Mouse (Mus musculus): ENCODE results near the gene Acan. TPM values are rescaled to one million over a fixed set of nuclear protein-coding genes. Genes with fewer than 3 reads are reported as not detected.

Gene Acan
- polyA plus RNA-seq, 1 experiment from 2014 or later: 0.26 TPM

GRCm38 (mm10) chr7:79147011-79147837 is 93.9 kb downstream of the Acan start:
- 56% methylated on average over 12 of the region's 12 CpGs for WGBS
- no peak for DNase-seq (ENCODE audit: extremely low spot score, low spot score)

GRCm38 (mm10) chr7:79147931-79148653 is 94.8 kb downstream of the Acan start:
- peaks cover 32% of the 10 kb centered on the region for H3K4me1 ChIP-seq
- DNase-seq (ENCODE audit: extremely low spot score, low spot score): peak; percentile 35
- H3K36me3 ChIP-seq (replicated peaks): peaks cover 23% of the 10 kb centered on the region
- H3K9me3 ChIP-seq: no peaks in the 10 kb centered on the region
- peak overlapping the region; percentile 75 for H3K4me3 ChIP-seq
- WGBS: under 1% methylated on average over 20 of the region's 20 CpGs
- peak overlapping the region; percentile 89 for H3K27ac ChIP-seq
- peaks cover 7% of the 10 kb centered on the region for H3K27me3 ChIP-seq (ENCODE audit: poor library complexity, severe bottlenecking)

More at GRCm38 (mm10) chr7:79147011-79147837, 93.9 kb downstream of the Acan start:
- Histone ChIP-seq H3K4me3 (peak overlapping the region; percentile 75), H3K9me3 (no peaks in the 10 kb centered on the region), H3K27me3 (ENCODE audit: poor library complexity, severe bottlenecking) (peaks cover 7% of the 10 kb centered on the region), H3K27ac (peak overlapping the region; percentile 89; the same call in 1 of the 2 replicates), H3K4me1 (peaks cover 32% of the 10 kb centered on the region), H3K36me3 (replicated peaks) (peaks cover 31% of the 10 kb centered on the region)

DNA sequence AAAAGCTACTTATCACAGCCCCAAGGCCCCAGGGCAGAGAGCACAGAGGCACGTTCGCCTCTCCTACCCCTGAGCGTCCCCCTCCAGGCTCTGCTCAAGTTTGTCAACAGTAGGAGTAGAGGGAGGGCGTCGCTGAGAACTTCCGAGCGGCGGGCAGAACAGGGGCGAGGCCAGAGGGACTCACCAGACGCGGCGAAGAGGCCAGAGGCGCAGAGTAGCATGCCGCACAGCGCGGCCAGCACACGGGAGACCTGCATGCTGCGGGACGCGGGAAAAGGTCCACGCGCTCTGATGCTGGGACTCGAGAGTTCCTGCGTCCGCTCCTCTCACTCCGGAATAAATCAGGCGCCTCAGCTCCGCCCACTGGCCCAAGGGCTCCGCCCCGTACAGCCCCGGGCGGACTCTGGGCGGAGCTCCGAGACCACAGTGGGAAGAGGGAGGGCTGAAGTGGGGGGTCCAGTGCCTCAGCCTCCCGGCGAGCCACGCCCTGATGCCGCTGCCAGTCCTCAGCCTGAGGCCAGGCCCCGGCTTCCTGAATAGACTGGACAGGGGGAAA is 95.5 kb downstream of the Acan start, which contains the start of gene Mfge8:
Mfge8 (minus strand) TSS at position 350 of the 556 bp plus-strand sequence.
- H3K4me1 ChIP-seq: peaks cover 32% of the 10 kb centered on the region
- H3K27ac ChIP-seq: peak within 1 kb of the TSS; percentile 89

GRCm38 (mm10) chr7:79149522-79149921 is 96.2 kb downstream of the Acan start:
- DNase-seq (ENCODE audit: extremely low spot score, low spot score): no peak
- 74% methylated on average over 6 of the region's 6 CpGs for WGBS
- Histone ChIP-seq H3K36me3 (replicated peaks) (peaks cover 8% of the 10 kb centered on the region), H3K9me3 (no peaks in the 10 kb centered on the region), H3K4me1 (peaks cover 32% of the 10 kb centered on the region), H3K27me3 (ENCODE audit: poor library complexity, severe bottlenecking) (peaks cover 7% of the 10 kb centered on the region), H3K4me3 (no peak overlapping the region), H3K27ac (no peak overlapping the region)

More for the DNA sequence above, 95.5 kb downstream of the Acan start, which contains the start of gene Mfge8:
- Histone ChIP-seq H3K9me3 (no peaks in the 10 kb centered on the region), H3K27me3 (ENCODE audit: poor library complexity, severe bottlenecking) (peaks cover 7% of the 10 kb centered on the region), H3K36me3 (replicated peaks) (peaks cover 16% of the 10 kb centered on the region), H3K4me3 (peak within 1 kb of the TSS; percentile 75)
- WGBS: 0% methylated on average over 39 of the region's 39 CpGs
- DNase-seq (ENCODE audit: extremely low spot score, low spot score): peak; percentile 87

- no peak overlapping the region for H3K4me3 ChIP-seq
- no peak overlapping the region for H3K27ac ChIP-seq
- no peaks in the 10 kb centered on the region for H3K9me3 ChIP-seq
- no peaks in the 10 kb centered on the region for H3K36me3 ChIP-seq (replicated peaks)
- H3K27me3 ChIP-seq (ENCODE audit: poor library complexity, severe bottlenecking): no peaks in the 10 kb centered on the region
- no peak for DNase-seq (ENCODE audit: extremely low spot score, low spot score)
- no peaks in the 10 kb centered on the region for H3K4me1 ChIP-seq
- WGBS: 75% methylated on average over 1 of the region's 1 CpGs
Measured at GRCm38 (mm10) chr7:79159406-79159805, 106.1 kb downstream of the Acan start.

Other genes with a start within 250 kb of the Acan start
- 23.4 and 24.2 TPM in 2 replicates for gene Det1, start 206.2 kb upstream of the Acan start, polyA plus RNA-seq (2016; fragmentation: Nextera tagmentation; extraction: Ambion mirVana)
- gene Aen, start 157.6 kb upstream of the Acan start, polyA plus RNA-seq (2016; fragmentation: Nextera tagmentation; extraction: Ambion mirVana): 80.2 and 81.1 TPM in 2 replicates
- 0.40 and 0.84 TPM in 2 replicates for gene Isg20, start 140.1 kb upstream of the Acan start, polyA plus RNA-seq (2016; fragmentation: Nextera tagmentation; extraction: Ambion mirVana)
- 2.1 and 3.6 TPM in 2 replicates for gene Hapln3, start 77.5 kb downstream of the Acan start, polyA plus RNA-seq (2016; fragmentation: Nextera tagmentation; extraction: Ambion mirVana)
- gene Mfge8, start 95.6 kb downstream of the Acan start, polyA plus RNA-seq (2016; fragmentation: Nextera tagmentation; extraction: Ambion mirVana): 82.4 and 86.6 TPM in 2 replicates
- gene Abhd2, start 219.7 kb downstream of the Acan start, polyA plus RNA-seq (2016; fragmentation: Nextera tagmentation; extraction: Ambion mirVana): 7.6 and 8.6 TPM in 2 replicates